Mouse (Mus musculus) stomach, postnatal 0 days (tissue): Measurements from ENCODE around the gene Trappc6a.

Experiments
- CTCF ChIP-seq: IDR thresholded peaks from 2 replicates; pipeline ENCODE4 v1.5.1; 2016; ENCODE audit warnings: antibody characterized with exemption, low read depth, mild to moderate bottlenecking, moderate library complexity
- EP300 ChIP-seq: optimal IDR thresholded peaks from 2 replicates; pipeline ENCODE3; 2016; ENCODE audit warnings: antibody characterized with exemption

DNA sequence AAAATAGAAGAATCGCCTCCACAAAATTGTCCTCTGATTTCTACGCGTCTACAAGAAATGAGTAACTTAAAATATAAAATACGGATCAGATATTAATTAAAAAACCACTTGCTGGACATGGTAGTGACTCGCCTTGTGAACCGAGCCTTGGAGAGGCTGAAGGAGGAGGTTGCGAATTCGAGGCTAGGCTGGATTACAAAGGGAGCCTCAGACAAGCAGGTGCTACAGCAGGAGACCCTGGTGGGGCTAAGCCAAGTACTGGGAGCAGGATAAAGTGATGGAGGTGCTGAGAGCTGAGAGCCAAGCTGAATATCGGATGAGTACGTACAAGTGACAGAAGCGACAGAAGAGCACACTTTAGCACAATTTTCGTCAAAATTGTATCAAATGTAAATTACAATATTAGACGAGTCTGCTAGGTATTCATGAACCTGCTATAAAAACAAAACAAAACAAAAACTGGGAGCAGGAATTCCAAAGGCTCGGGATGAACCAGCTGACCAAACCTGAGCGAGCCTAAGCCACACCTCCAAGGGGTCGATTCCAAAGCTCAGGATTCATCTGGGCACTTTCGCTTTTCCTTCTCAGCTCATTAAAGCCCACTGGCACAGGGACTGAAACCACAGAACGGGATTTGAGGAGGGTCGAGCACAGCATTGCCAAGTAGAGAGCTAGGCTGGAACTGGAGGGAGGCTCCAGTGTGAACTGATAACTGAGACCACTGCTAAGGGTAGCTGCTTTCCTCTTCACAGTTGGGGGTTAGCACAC, 54.6 kb downstream of the Trappc6a start, which contains the start of gene Ppp1r37:
- TF ChIP-seq EP300 = no peak
- no peak for TF ChIP-seq CTCF
